Mouse (Mus musculus) limb, embryonic 15.5 days (tissue): ENCODE results near the gene Ddc. TPM values are rescaled to one million over a fixed set of nuclear protein-coding genes. Genes with fewer than 3 reads are reported as not detected.

Experiments used
- ATAC-seq: fragments of 200-750 bp; cut with Nextera tagmentation; 2 replicates; pipeline ENCODE4 v1.8.0; 2017; ENCODE audit warnings: low read depth, moderate TSS enrichment; ENCODE audit not compliant: insufficient number of reproducible peaks, low FRiP score, low TSS enrichment
- H3K27ac ChIP-seq: fragments of 300-500 bp; sonication (generic); 2 replicates; pipeline ENCODE4 v1.5.1; 2015; ENCODE audit warnings: moderate library complexity, mild to moderate bottlenecking, inconsistent platforms
- H3K27me3 ChIP-seq: fragments of 300-500 bp; sonication (generic); 2 replicates; pipeline ENCODE4 v1.6.1; 2015; ENCODE audit warnings: inconsistent platforms
- H3K36me3 ChIP-seq: fragments of 300-500 bp; sonication (generic); 2 replicates; pipeline ENCODE4 v1.6.1; 2015; ENCODE audit warnings: inconsistent platforms
- H3K4me1 ChIP-seq: fragments of 300-500 bp; sonication (generic); 2 replicates; pipeline ENCODE4 v1.6.1; 2015; ENCODE audit warnings: inconsistent platforms
- H3K4me2 ChIP-seq: fragments of 300-500 bp; sonication (generic); 2 replicates; pipeline ENCODE4 v1.6.1; 2015; ENCODE audit warnings: mild to moderate bottlenecking, inconsistent platforms
- H3K4me3 ChIP-seq: fragments of 300-500 bp; sonication (generic); 2 replicates; pipeline ENCODE4 v1.5.1; 2015; ENCODE audit warnings: mild to moderate bottlenecking, inconsistent platforms
- H3K9ac ChIP-seq: fragments of 300-500 bp; sonication (generic); 2 replicates; pipeline ENCODE4 v1.6.1; 2015; ENCODE audit warnings: inconsistent platforms
- H3K9me3 ChIP-seq: fragments of 300-500 bp; sonication (generic); 2 replicates; pipeline ENCODE4 v1.6.1; 2016; ENCODE audit warnings: inconsistent platforms
- WGBS: fragments of 180-500 bp; shearing (Covaris S2); methylation state at CpG from one replicate; pipeline ENCODE4 v1.1.7; 2015; 5-methylcytosine and 5-hydroxymethylcytosine counted together
- polyA plus RNA-seq: library from polyadenylated mRNA; unstranded; fragments of >200 nt; fragmentation: Nextera tagmentation; extraction: Ambion mirVana; gene quantifications from 2 replicates; pipeline ENCODE4 v1.2.1, GENCODE M21; 2015

Ddc gene
- polyA plus RNA-seq, 1 experiment from 2014 or later = 17.6 TPM

DNA sequence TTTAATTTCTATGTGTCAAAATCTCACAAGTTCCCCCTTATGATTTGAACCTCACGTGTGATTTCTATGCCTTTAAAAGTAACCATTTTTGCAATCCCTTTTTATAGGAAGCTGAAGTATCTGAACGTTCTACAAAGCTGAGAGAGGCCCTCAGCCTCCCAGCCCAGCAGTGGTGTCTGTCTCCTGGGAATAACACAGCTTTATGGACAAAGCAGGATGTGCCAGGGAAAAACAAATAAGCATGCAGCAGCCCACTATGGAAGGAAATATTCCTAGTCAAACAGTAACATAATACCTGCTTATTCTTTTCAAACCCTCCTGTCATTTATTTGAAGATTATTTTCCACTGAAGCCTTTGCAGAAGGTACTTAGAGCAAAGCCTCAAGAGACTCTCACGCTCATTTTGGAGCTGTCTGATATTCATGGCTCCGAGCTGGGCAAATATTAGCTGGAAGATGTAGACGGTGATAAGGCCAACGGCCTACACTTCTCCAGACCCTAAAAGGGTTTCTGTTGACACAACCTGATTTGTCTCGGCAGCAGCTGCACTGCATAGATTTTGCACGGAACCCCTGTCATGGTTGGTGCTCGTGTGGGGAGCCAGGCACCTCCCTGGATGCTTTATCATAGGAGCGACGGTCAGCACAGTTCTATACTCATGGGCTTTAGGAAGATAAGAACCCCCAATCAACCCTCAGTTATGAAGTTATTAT, 13.3 kb downstream of the Ddc start:
- Histone ChIP-seq H3K4me3 (no peak overlapping the region), H3K27ac (peak overlapping the region; percentile 59; the same call in 1 of the 2 replicates), H3K9me3 (no peaks in the 10 kb centered on the region), H3K4me2 (no peak overlapping the region), H3K36me3 (no peaks in the 10 kb centered on the region), H3K4me1 (peaks cover 16% of the 10 kb centered on the region), H3K27me3 (no peaks in the 10 kb centered on the region), H3K9ac (no peak overlapping the region)
- WGBS = 47% methylated on average over 11 of the region's 11 CpGs
- no peak for ATAC-seq

DNA sequence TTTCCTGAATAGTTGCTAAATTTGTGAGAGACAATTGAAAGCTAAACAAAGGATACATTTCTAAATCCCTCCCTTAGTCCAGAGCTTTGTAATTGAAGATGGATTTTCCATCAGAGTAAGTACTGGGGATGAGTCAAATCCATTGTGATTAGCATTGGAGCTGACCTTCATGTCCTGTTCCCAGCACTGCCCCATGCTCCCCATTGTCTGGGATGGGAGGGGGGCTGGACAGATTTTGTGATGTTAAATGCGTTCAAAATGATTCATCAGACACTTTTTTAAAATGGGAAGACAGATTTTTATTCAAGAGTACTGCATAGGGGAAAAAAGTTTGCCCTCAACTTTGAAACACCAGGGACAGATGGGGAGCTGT, 16.2 kb downstream of the Ddc start:
- Histone ChIP-seq H3K36me3 (no peaks in the 10 kb centered on the region), H3K4me1 (peaks cover 40% of the 10 kb centered on the region), H3K4me3 (no peak overlapping the region), H3K4me2 (no peak overlapping the region), H3K27ac (no peak overlapping the region), H3K9me3 (no peaks in the 10 kb centered on the region), H3K27me3 (no peaks in the 10 kb centered on the region), H3K9ac (no peak overlapping the region)
- ATAC-seq = no peak
- WGBS = 58% methylated on average over 1 of the region's 1 CpGs

- WGBS = 62% methylated on average over 13 of the region's 13 CpGs
- H3K4me1 ChIP-seq = peaks cover 40% of the 10 kb centered on the region
- no peak overlapping the region for H3K4me3 ChIP-seq
- H3K36me3 ChIP-seq = no peaks in the 10 kb centered on the region
- peak overlapping the region; percentile 44; the same call in 1 of the 2 replicates for H3K27ac ChIP-seq
- H3K27me3 ChIP-seq = no peaks in the 10 kb centered on the region
- ATAC-seq = no peak
- no peaks in the 10 kb centered on the region for H3K9me3 ChIP-seq
- H3K9ac ChIP-seq = no peak overlapping the region
- H3K4me2 ChIP-seq = no peak overlapping the region
Observed at GRCm38 (mm10) chr11:11881026-11881782, 16.7 kb downstream of the Ddc start.

- no peak overlapping the region for H3K9ac ChIP-seq
- ATAC-seq = no peak
- H3K9me3 ChIP-seq = no peaks in the 10 kb centered on the region
- peaks cover 37% of the 10 kb centered on the region for H3K4me1 ChIP-seq
- peak overlapping the region; percentile 98 for H3K27ac ChIP-seq
- 78% methylated on average over 7 of the region's 7 CpGs for WGBS
- H3K36me3 ChIP-seq = no peaks in the 10 kb centered on the region
- no peak overlapping the region for H3K4me3 ChIP-seq
- H3K27me3 ChIP-seq = no peaks in the 10 kb centered on the region
- no peak overlapping the region for H3K4me2 ChIP-seq
Observed at GRCm38 (mm10) chr11:11880351-11880750, 17.6 kb downstream of the Ddc start.

GRCm38 (mm10) chr11:11879699-11880002, 18.3 kb downstream of the Ddc start:
- H3K9ac ChIP-seq = no peak overlapping the region
- H3K4me1 ChIP-seq = peaks cover 38% of the 10 kb centered on the region
- H3K9me3 ChIP-seq = no peaks in the 10 kb centered on the region
- H3K4me2 ChIP-seq = no peak overlapping the region
- no peaks in the 10 kb centered on the region for H3K36me3 ChIP-seq
- peak overlapping the region; percentile 98 for H3K27ac ChIP-seq
- no peak; the same call in 1 of the 2 replicates for ATAC-seq
- H3K27me3 ChIP-seq = no peaks in the 10 kb centered on the region
- WGBS = 45% methylated on average over 4 of the region's 4 CpGs
- H3K4me3 ChIP-seq = no peak overlapping the region

DNA sequence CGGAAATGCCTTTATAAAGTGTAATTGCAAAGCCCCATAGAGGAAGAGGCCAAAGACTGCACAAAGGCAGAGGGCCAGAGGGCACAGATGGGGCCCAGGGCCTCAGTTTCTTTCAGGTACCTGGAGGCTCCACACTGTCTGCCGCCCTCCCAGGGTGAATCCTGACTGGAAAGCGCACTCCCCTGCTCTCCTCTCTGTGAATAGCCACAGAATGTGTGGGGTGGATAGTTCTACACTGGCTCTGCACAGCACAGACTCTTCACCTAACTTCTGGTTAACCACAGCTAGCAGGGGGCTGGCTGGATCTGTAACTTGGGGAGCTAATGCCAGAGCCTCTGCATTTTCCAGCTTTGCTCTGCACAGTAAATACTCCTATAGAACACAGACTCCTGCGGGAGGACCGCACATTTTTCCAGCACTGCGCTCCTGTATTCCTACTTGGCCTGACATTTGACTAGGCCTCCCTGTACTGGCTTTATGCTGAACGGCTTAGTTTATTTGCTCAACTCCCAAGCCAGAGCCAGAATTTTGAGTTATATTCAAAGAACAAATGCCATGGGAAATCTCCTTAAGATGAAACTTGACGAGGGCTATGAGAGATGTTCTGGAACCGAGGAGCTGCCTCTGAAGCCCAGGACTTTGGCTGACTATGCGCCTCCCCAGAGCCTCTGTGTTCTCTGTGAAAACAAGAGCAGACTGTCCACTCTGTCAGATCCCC, 18.8 kb downstream of the Ddc start:
- 25% methylated on average over 10 of the region's 10 CpGs for WGBS
- no peak overlapping the region for H3K4me2 ChIP-seq
- H3K9me3 ChIP-seq = no peaks in the 10 kb centered on the region
- peak overlapping the region; percentile 98 for H3K27ac ChIP-seq
- H3K36me3 ChIP-seq = no peaks in the 10 kb centered on the region
- peaks cover 41% of the 10 kb centered on the region for H3K4me1 ChIP-seq
- H3K9ac ChIP-seq = 0 out of 2 replicates have a peak overlapping the region, but pooled peaks have one; percentile 17
- no peaks in the 10 kb centered on the region for H3K27me3 ChIP-seq
- peak; percentile 82 for ATAC-seq
- no peak overlapping the region for H3K4me3 ChIP-seq

- H3K4me3 ChIP-seq = no peak overlapping the region
- 0 out of 2 replicates have a peak overlapping the region, but pooled peaks have one; percentile 17 for H3K9ac ChIP-seq
- H3K27ac ChIP-seq = peak overlapping the region; percentile 98
- peak; percentile 77 for ATAC-seq
- H3K36me3 ChIP-seq = no peaks in the 10 kb centered on the region
- peaks cover 48% of the 10 kb centered on the region for H3K4me1 ChIP-seq
- H3K4me2 ChIP-seq = no peak overlapping the region
- H3K27me3 ChIP-seq = no peaks in the 10 kb centered on the region
- WGBS = 7% methylated on average over 9 of the region's 11 CpGs
- H3K9me3 ChIP-seq = no peaks in the 10 kb centered on the region
Observed at GRCm38 (mm10) chr11:11878278-11878980, 19.5 kb downstream of the Ddc start.

DNA sequence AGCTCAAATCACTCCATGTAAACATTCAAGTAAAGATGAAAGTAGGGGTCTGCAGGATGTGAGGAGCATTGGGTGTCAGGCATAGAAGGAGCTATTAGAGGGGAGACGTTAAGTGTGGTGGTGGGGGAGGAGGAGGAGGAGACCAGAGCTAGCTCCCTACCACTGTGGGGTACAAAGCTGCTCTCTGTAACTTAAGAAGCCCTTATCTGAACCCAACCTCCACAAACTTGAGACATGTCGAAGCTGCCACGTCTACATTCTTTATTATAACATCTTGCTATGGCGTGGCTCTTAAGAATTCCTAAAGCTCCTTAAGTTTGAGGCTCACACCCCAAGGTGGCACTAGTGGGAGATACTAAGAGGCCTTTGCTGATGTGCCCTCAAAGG, 20.1 kb downstream of the Ddc start:
- Histone ChIP-seq H3K4me2 (no peak overlapping the region), H3K9ac (no peak overlapping the region), H3K36me3 (no peaks in the 10 kb centered on the region), H3K4me3 (no peak overlapping the region), H3K27ac (peak overlapping the region; percentile 98), H3K4me1 (peaks cover 54% of the 10 kb centered on the region), H3K27me3 (no peaks in the 10 kb centered on the region), H3K9me3 (no peaks in the 10 kb centered on the region)
- no peak for ATAC-seq
- 28% methylated on average over 4 of the region's 4 CpGs for WGBS

- Histone ChIP-seq H3K27ac (no peak overlapping the region), H3K4me2 (no peak overlapping the region), H3K4me3 (no peak overlapping the region), H3K9ac (no peak overlapping the region), H3K27me3 (no peaks in the 10 kb centered on the region), H3K36me3 (no peaks in the 10 kb centered on the region), H3K9me3 (no peaks in the 10 kb centered on the region), H3K4me1 (peaks cover 67% of the 10 kb centered on the region)
- ATAC-seq = no peak
- 94% methylated on average over 3 of the region's 3 CpGs for WGBS
Observed at GRCm38 (mm10) chr11:11876366-11876765, 21.6 kb downstream of the Ddc start.

DNA sequence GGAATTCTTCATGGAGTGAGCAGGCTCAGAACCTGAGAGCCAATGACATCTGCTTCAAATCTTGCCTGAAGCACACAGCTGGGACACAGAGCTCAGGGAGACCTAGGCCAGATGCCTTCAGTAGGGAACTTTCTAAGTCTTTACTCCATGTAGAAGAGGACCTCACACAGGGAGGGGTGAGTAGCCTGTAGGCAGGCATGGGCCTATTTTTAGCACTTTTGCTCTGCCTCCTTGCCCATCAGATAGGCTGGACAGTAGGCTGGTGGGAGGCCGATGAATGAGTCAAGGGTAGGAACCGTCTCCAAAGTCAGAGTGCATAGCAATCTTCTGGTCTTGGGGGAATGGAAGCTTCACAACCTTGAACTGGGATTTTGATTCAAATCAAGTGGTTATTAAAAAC, 22.7 kb downstream of the Ddc start:
- no peak overlapping the region for H3K9ac ChIP-seq
- 80% methylated on average over 2 of the region's 2 CpGs for WGBS
- no peak overlapping the region for H3K4me2 ChIP-seq
- no peaks in the 10 kb centered on the region for H3K36me3 ChIP-seq
- ATAC-seq = no peak
- peaks cover 68% of the 10 kb centered on the region for H3K4me1 ChIP-seq
- no peaks in the 10 kb centered on the region for H3K27me3 ChIP-seq
- no peaks in the 10 kb centered on the region for H3K9me3 ChIP-seq
- H3K4me3 ChIP-seq = no peak overlapping the region
- peak overlapping the region; percentile 93; the same call in 1 of the 2 replicates for H3K27ac ChIP-seq

DNA sequence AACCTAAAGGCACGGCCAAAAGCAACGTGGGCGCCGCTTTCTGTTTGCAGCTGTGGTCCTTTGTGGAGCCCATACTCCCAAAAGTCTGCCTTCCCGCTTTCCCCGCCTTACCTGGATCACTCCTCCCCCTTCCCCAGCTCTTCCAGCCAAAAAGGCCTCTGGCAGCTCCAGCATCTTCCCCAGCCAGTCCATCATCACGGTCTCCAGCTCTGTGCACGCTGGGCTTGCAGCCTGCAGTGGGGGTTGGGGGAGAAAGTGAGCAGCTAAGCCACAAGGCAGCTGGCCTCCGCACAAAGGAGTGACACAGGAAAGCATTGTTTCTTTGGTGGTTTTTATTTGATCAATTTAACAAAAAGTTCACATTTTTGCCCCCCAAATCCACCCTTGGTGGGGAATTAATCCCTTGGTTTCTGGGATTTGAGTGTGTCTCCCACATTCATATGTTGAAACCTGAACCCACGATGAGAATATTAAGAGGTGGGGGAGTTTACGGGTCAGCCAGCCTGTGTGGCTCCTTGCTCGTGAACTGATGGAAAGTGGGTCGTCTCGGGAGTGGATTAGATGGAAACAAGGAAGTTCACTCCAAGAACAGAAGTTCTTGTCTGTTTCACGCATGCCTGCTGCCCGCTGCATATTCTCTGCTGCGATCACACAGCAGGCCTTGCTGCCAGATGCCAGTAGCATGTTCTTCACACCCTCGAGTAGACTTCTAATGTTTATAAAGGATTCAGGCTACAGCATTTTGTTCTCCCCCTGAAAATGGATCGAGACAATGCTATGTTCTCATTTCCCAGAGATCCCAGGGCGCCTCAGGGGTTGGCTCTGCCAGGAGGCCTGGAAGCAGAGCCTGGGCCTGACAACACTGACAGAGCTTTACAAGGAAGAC, 24.7 kb downstream of the Ddc start:
- Histone ChIP-seq H3K36me3 (no peaks in the 10 kb centered on the region), H3K27ac (peak overlapping the region; percentile 93), H3K4me3 (no peak overlapping the region), H3K9me3 (no peaks in the 10 kb centered on the region), H3K4me1 (peaks cover 52% of the 10 kb centered on the region), H3K4me2 (no peak overlapping the region), H3K9ac (0 out of 2 replicates have a peak overlapping the region, but pooled peaks have one; percentile 7), H3K27me3 (no peaks in the 10 kb centered on the region)
- 28% methylated on average over 20 of the region's 20 CpGs for WGBS
- ATAC-seq = peak; percentile 84
